Comparison of ENCODE assay signal across 16 mouse cellular contexts in the genomic region with DNA sequence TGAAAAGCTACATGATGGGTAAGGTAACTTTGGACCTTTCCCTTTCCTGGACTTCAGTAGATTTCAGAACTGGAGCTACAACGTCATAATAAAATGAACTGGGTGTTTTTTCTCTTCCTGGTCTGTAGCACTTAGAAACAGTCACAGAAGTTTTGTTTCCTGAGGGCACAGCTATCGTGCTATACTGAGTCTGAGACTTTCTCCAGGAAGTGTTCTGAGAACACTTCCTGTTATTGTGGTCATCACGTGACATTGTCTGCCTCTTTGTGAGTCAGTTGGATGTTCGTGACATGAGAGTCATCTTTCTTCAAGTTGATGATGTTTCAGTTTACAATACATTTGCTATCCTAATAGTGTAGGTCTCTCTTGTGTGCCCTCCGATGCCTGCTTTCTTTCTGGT. TPM values are rescaled to one million over a fixed set of nuclear protein-coding genes. Genes with fewer than 3 reads are reported as not detected.
DNase-seq lines count a peak whose midpoint lies in the region; ATAC-seq and TF ChIP-seq lines count a peak whose summit lies in the region.
"Had no signal": no experiment of that assay in that cellular context is flagged by ENCODE, and none has a peak within 500 bp of the region (broad histone marks: within the 10 kb centered on the region; RNA-seq: fewer than 3 reads in every experiment).

No protein-coding gene starts in this region.

- no peak overlapping the region for H3K9ac ChIP-seq in hindbrain, postnatal 0 days (replicated peaks; ENCODE audit: low read length)
- H3K9ac ChIP-seq in hindbrain, embryonic 14.5 days: no peak overlapping the region
- H3K9ac ChIP-seq: hindbrain, embryonic 15.5 days; neural tube, embryonic 12.5 days; stomach, embryonic 15.5 days had no signal

- WGBS in hindbrain, postnatal 0 days: 87% methylated on average over 5 of the region's 5 CpGs
- WGBS in hindbrain, embryonic 14.5 days: 85% methylated on average over 5 of the region's 5 CpGs

- H3K4me2 ChIP-seq in hindbrain, postnatal 0 days (ENCODE audit: low read depth, low read length): no peak overlapping the region
- H3K4me2 ChIP-seq in hindbrain, embryonic 14.5 days (replicated peaks): no peak overlapping the region
- H3K4me2 ChIP-seq: heart, embryonic 11.5 days; hindbrain, embryonic 15.5 days; neural tube, embryonic 12.5 days; stomach, embryonic 15.5 days had no signal

- no peak overlapping the region for H3K27ac ChIP-seq in hindbrain, postnatal 0 days
- no peak overlapping the region for H3K27ac ChIP-seq in hindbrain, embryonic 14.5 days
- H3K27ac ChIP-seq: hindbrain, embryonic 15.5 days; neural tube, embryonic 12.5 days; stomach, embryonic 15.5 days had no signal

- TF ChIP-seq CTCF in hindbrain, postnatal 0 days (IDR thresholded peaks at IDR 0.05; ENCODE audit: low read depth): no peak

- H3K27me3 ChIP-seq in splenic B cell, adult 2 months (ENCODE audit: control insufficient read depth, insufficient read depth, low read length, poor library complexity, severe bottlenecking): no peaks in the 10 kb centered on the region
- no peaks in the 10 kb centered on the region for H3K27me3 ChIP-seq in hindbrain, postnatal 0 days (ENCODE audit: insufficient read depth, low read length)
- no peaks in the 10 kb centered on the region for H3K27me3 ChIP-seq in hindbrain, embryonic 14.5 days (ENCODE audit: control insufficient read depth, insufficient read depth, low read length)
- H3K27me3 ChIP-seq: hindbrain, embryonic 15.5 days; neural tube, embryonic 12.5 days; stomach, embryonic 15.5 days had no signal

- DNase-seq in kidney, adult 9 months: peak; percentile 9
- no peak for DNase-seq in kidney, adult 8-10 months
- DNase-seq in CD4-positive helper T cell, adult 2 months (ENCODE audit: low read depth, low spot score): peak; percentile 84
- DNase-seq in induced T-regulatory cell, adult 2 months (ENCODE audit: low read depth): peak; percentile 82
- peak; percentile 72 for DNase-seq in splenic B cell, adult 2 months (ENCODE audit: low read depth, low spot score)
- no peak for DNase-seq in urinary bladder, postnatal 4 days (ENCODE audit: low spot score in 2 of 2)
- no peak for DNase-seq in hindbrain, postnatal 0 days (ENCODE audit: low spot score)
- no peak for DNase-seq in hindbrain, embryonic 14.5 days (ENCODE audit: low spot score)
- DNase-seq: adrenal gland, postnatal 36 days; cerebellum, adult 11 months; kidney, postnatal 4 days had no signal

- no peak for ATAC-seq in hindbrain, postnatal 0 days
- ATAC-seq in hindbrain, embryonic 14.5 days (ENCODE audit: low FRiP score): no peak

- no peaks in the 10 kb centered on the region for H3K9me3 ChIP-seq in hindbrain, postnatal 0 days (ENCODE audit: low read length)
- H3K9me3 ChIP-seq in hindbrain, embryonic 14.5 days (ENCODE audit: control insufficient read depth, low read length): no peaks in the 10 kb centered on the region
- H3K9me3 ChIP-seq: hindbrain, embryonic 15.5 days; neural tube, embryonic 12.5 days; stomach, embryonic 15.5 days had no signal

- no peaks in the 10 kb centered on the region for H3K4me1 ChIP-seq in hindbrain, postnatal 0 days (ENCODE audit: insufficient read depth, low read length)
- H3K4me1 ChIP-seq in hindbrain, embryonic 14.5 days (replicated peaks; ENCODE audit: control insufficient read depth, insufficient read depth, low read length): no peaks in the 10 kb centered on the region
- H3K4me1 ChIP-seq: hindbrain, embryonic 15.5 days; neural tube, embryonic 12.5 days; stomach, embryonic 15.5 days had no signal

- peaks cover 14% of the 10 kb centered on the region for H3K36me3 ChIP-seq in splenic B cell, adult 2 months (ENCODE audit: control insufficient read depth, insufficient read depth, low read length, poor library complexity, severe bottlenecking)
- peaks cover 26% of the 10 kb centered on the region for H3K36me3 ChIP-seq in hindbrain, postnatal 0 days (ENCODE audit: insufficient read depth, low read length)
- peaks cover 59% of the 10 kb centered on the region for H3K36me3 ChIP-seq in hindbrain, embryonic 14.5 days (replicated peaks; ENCODE audit: control insufficient read depth, insufficient read depth)

- H3K4me3 ChIP-seq in hindbrain, postnatal 0 days (ENCODE audit: low read length): no peak overlapping the region
- no peak overlapping the region for H3K4me3 ChIP-seq in hindbrain, embryonic 14.5 days (replicated peaks; ENCODE audit: low read length)
- H3K4me3 ChIP-seq: erythroblast, embryonic 14.5 days; hindbrain, embryonic 15.5 days; neural tube, embryonic 12.5 days; stomach, embryonic 15.5 days had no signal

RNA-seq across cellular contexts. Expression of a gene that starts 23.8 kb away (rescaled TPM):
- total RNA-seq in hindbrain, postnatal 0 days (2014; rRNA removed): 34.1 and 41.3 TPM in 2 replicates
- polyA plus RNA-seq in hindbrain, postnatal 0 days (2015; fragmentation: Nextera tagmentation; extraction: Ambion mirVana): 26.3 and 28.7 TPM in 2 replicates
- polyA plus RNA-seq in hindbrain, embryonic 14.5 days (2014; fragmentation: Nextera tagmentation; extraction: Ambion mirVana): 28.7 and 34.7 TPM in 2 replicates

RNA-seq across cellular contexts. Expression of a gene that starts 23.9 kb away (rescaled TPM):
- total RNA-seq in hindbrain, postnatal 0 days (2014; rRNA removed): 5.1 and 6.6 TPM in 2 replicates
- polyA plus RNA-seq in hindbrain, postnatal 0 days (2015; fragmentation: Nextera tagmentation; extraction: Ambion mirVana): 7.5 and 8.0 TPM in 2 replicates
- polyA plus RNA-seq in hindbrain, embryonic 14.5 days (2014; fragmentation: Nextera tagmentation; extraction: Ambion mirVana): 7.7 and 7.8 TPM in 2 replicates

Comparison
In these comparisons a context has a peak if more than half of its experiments do, and no peak if none do; other contexts are left out.
1. DNase-seq: peak in kidney, adult 9 months (single experiment), CD4-positive helper T cell, adult 2 months (single experiment), induced T-regulatory cell, adult 2 months (single experiment) and splenic B cell, adult 2 months (single experiment); none in kidney, adult 8-10 months (0 of 2), urinary bladder, postnatal 4 days (0 of 2), hindbrain, postnatal 0 days (single experiment) and hindbrain, embryonic 14.5 days (single experiment).